Mouse (Mus musculus) neural tube, embryonic 14.5 days (tissue): ENCODE results near the gene Hsd17b6. TPM values are rescaled to one million over a fixed set of nuclear protein-coding genes. Genes with fewer than 3 reads are reported as not detected.
A peak's percentile ranks its signal among the peaks of the same experiment; 100 is the strongest.

ENCODE experiments used
- ATAC-seq: fragments of 200-750 bp; cut with Nextera tagmentation; 2 replicates; pipeline ENCODE4 v1.8.0; 2017; ENCODE audit warnings: low read depth, mild to moderate bottlenecking, moderate TSS enrichment, moderate library complexity
- H3K27ac ChIP-seq: fragments of 300-500 bp; sonication (generic); 2 replicates; pipeline ENCODE4 v1.5.1; 2014; ENCODE audit warnings: low read depth, mild to moderate bottlenecking, control low read depth, low read length, moderate library complexity, mixed read lengths
- H3K27me3 ChIP-seq: fragments of 300-500 bp; sonication (generic); 2 replicates; pipeline ENCODE4 v1.6.1; 2014; ENCODE audit warnings: low read length; ENCODE audit not compliant: control insufficient read depth, insufficient read depth
- H3K36me3 ChIP-seq: fragments of 300-500 bp; sonication (generic); 2 replicates; pipeline ENCODE4 v1.6.1; 2014; ENCODE audit warnings: low read length, mixed read lengths; ENCODE audit not compliant: control insufficient read depth, insufficient read depth
- H3K4me1 ChIP-seq: fragments of 300-500 bp; sonication (generic); 2 replicates; pipeline ENCODE4 v1.6.1; 2014; ENCODE audit warnings: low read length; ENCODE audit not compliant: control insufficient read depth, insufficient read depth
- H3K4me2 ChIP-seq: fragments of 300-500 bp; sonication (generic); 2 replicates; pipeline ENCODE4 v1.6.1; 2014; ENCODE audit warnings: mild to moderate bottlenecking, low read depth, low read length, control low read depth
- H3K4me3 ChIP-seq: fragments of 300-500 bp; sonication (generic); 2 replicates; pipeline ENCODE4 v1.5.1; 2014; ENCODE audit warnings: low read depth, low read length, control low read depth, mixed read lengths
- H3K9ac ChIP-seq: fragments of 300-500 bp; sonication (generic); replicated peaks from 2 replicates; pipeline ENCODE4 v1.6.1; 2014; ENCODE audit warnings: low read depth, mild to moderate bottlenecking, control low read depth, low read length, mixed read lengths
- H3K9me3 ChIP-seq: fragments of 300-500 bp; sonication (generic); 2 replicates; pipeline ENCODE4 v1.6.1; 2016; ENCODE audit warnings: low read length; ENCODE audit not compliant: control insufficient read depth
- WGBS: fragments of 180-500 bp; shearing (Covaris S2); extraction: QIAGEN DNeasy Blood & Tissue Kit; methylation state at CpG from one replicate; pipeline ENCODE4 v1.1.7; 2014; 5-methylcytosine and 5-hydroxymethylcytosine counted together
- polyA plus RNA-seq: library from polyadenylated mRNA; unstranded; fragments of >200 nt; fragmentation: Nextera tagmentation; extraction: Ambion mirVana; gene quantifications from 2 replicates; pipeline ENCODE4 v1.2.1, GENCODE M21; 2014

The Hsd17b6 gene
- polyA plus RNA-seq, 1 experiment from 2014 or later: not detected

GRCm38 (mm10) chr10:128041636-128042035 is 34.2 kb upstream of the Hsd17b6 start:
- Histone ChIP-seq H3K4me1 (peaks cover 14% of the 10 kb centered on the region; the same call in 1 of the 2 replicates), H3K36me3 (peaks cover 49% of the 10 kb centered on the region), H3K9me3 (no peaks in the 10 kb centered on the region), H3K27ac (no peak overlapping the region), H3K9ac (no peak overlapping the region), H3K4me2 (no peak overlapping the region), H3K4me3 (no peak overlapping the region), H3K27me3 (no peaks in the 10 kb centered on the region)
- no peak for ATAC-seq
- WGBS: 85% methylated on average over 4 of the region's 4 CpGs

- ATAC-seq: no peak
- 95% methylated on average over 5 of the region's 5 CpGs for WGBS
- Histone ChIP-seq H3K4me3 (no peak overlapping the region), H3K27me3 (no peaks in the 10 kb centered on the region; the same call in 1 of the 2 replicates), H3K4me1 (peaks cover 14% of the 10 kb centered on the region; the same call in 1 of the 2 replicates), H3K27ac (no peak overlapping the region), H3K4me2 (no peak overlapping the region), H3K9ac (no peak overlapping the region), H3K36me3 (peaks cover 37% of the 10 kb centered on the region), H3K9me3 (no peaks in the 10 kb centered on the region)
Measured at GRCm38 (mm10) chr10:128040293-128040692, 32.9 kb upstream of the Hsd17b6 start.

GRCm38 (mm10) chr10:128039858-128040257 is 32.4 kb upstream of the Hsd17b6 start:
- Histone ChIP-seq H3K27me3 (no peaks in the 10 kb centered on the region; the same call in 1 of the 2 replicates), H3K4me1 (peaks cover 14% of the 10 kb centered on the region; the same call in 1 of the 2 replicates), H3K27ac (no peak overlapping the region), H3K36me3 (peaks cover 37% of the 10 kb centered on the region), H3K4me2 (no peak overlapping the region), H3K9ac (no peak overlapping the region), H3K4me3 (no peak overlapping the region), H3K9me3 (no peaks in the 10 kb centered on the region)
- no peak for ATAC-seq
- WGBS: 79% methylated on average over 3 of the region's 3 CpGs

- Histone ChIP-seq H3K4me2 (no peak overlapping the region), H3K27me3 (no peaks in the 10 kb centered on the region; the same call in 1 of the 2 replicates), H3K9ac (no peak overlapping the region), H3K27ac (no peak overlapping the region), H3K36me3 (peaks cover 30% of the 10 kb centered on the region), H3K4me3 (no peak overlapping the region), H3K9me3 (no peaks in the 10 kb centered on the region), H3K4me1 (peaks cover 18% of the 10 kb centered on the region; the same call in 1 of the 2 replicates)
- ATAC-seq: no peak
- WGBS: 63% methylated on average over 5 of the region's 5 CpGs
Measured at GRCm38 (mm10) chr10:128039167-128039566, 31.8 kb upstream of the Hsd17b6 start.

GRCm38 (mm10) chr10:128037921-128038320 is 30.5 kb upstream of the Hsd17b6 start:
- WGBS: 77% methylated on average over 3 of the region's 3 CpGs
- Histone ChIP-seq H3K27ac (no peak overlapping the region), H3K36me3 (peaks cover 26% of the 10 kb centered on the region), H3K9ac (no peak overlapping the region), H3K27me3 (no peaks in the 10 kb centered on the region; the same call in 1 of the 2 replicates), H3K4me3 (no peak overlapping the region), H3K4me2 (0 out of 2 replicates have a peak overlapping the region, but pooled peaks have one; percentile 2), H3K9me3 (no peaks in the 10 kb centered on the region), H3K4me1 (peaks cover 18% of the 10 kb centered on the region; the same call in 1 of the 2 replicates)
- no peak for ATAC-seq

GRCm38 (mm10) chr10:128036746-128037425 is 29.5 kb upstream of the Hsd17b6 start:
- Histone ChIP-seq H3K27ac (no peak overlapping the region), H3K9me3 (no peaks in the 10 kb centered on the region), H3K27me3 (no peaks in the 10 kb centered on the region; the same call in 1 of the 2 replicates), H3K4me3 (peak overlapping the region; percentile 96), H3K9ac (peak overlapping the region; percentile 99), H3K4me2 (peak overlapping the region; percentile 64), H3K36me3 (peaks cover 26% of the 10 kb centered on the region), H3K4me1 (peaks cover 18% of the 10 kb centered on the region; the same call in 1 of the 2 replicates)
- WGBS: 5% methylated on average over 10 of the region's 10 CpGs
- no peak for ATAC-seq

- H3K9ac ChIP-seq: no peak overlapping the region
- no peaks in the 10 kb centered on the region; the same call in 1 of the 2 replicates for H3K27me3 ChIP-seq
- H3K4me2 ChIP-seq: no peak overlapping the region
- H3K4me3 ChIP-seq: no peak overlapping the region
- no peak for ATAC-seq
- H3K27ac ChIP-seq: no peak overlapping the region
- H3K9me3 ChIP-seq: no peaks in the 10 kb centered on the region
- H3K4me1 ChIP-seq: peaks cover 4% of the 10 kb centered on the region; the same call in 1 of the 2 replicates
- 80% methylated on average over 2 of the region's 2 CpGs for WGBS
- H3K36me3 ChIP-seq: peaks cover 6% of the 10 kb centered on the region; the same call in 1 of the 2 replicates
Measured at GRCm38 (mm10) chr10:128030860-128031259, 23.4 kb upstream of the Hsd17b6 start.

GRCm38 (mm10) chr10:128029931-128030330 is 22.5 kb upstream of the Hsd17b6 start:
- Histone ChIP-seq H3K27me3 (no peaks in the 10 kb centered on the region), H3K4me1 (peaks cover 4% of the 10 kb centered on the region; the same call in 1 of the 2 replicates), H3K9ac (no peak overlapping the region), H3K4me2 (no peak overlapping the region), H3K27ac (no peak overlapping the region), H3K36me3 (peaks cover 6% of the 10 kb centered on the region; the same call in 1 of the 2 replicates), H3K4me3 (no peak overlapping the region), H3K9me3 (no peaks in the 10 kb centered on the region)
- no peak for ATAC-seq
- WGBS: 92% methylated on average over 7 of the region's 7 CpGs

GRCm38 (mm10) chr10:128023496-128023895 is 16.1 kb upstream of the Hsd17b6 start:
- H3K27me3 ChIP-seq: no peaks in the 10 kb centered on the region
- no peaks in the 10 kb centered on the region for H3K9me3 ChIP-seq
- no peak for ATAC-seq
- peaks cover 15% of the 10 kb centered on the region; the same call in 1 of the 2 replicates for H3K36me3 ChIP-seq
- WGBS: 97% methylated on average over 10 of the region's 10 CpGs
- no peak overlapping the region for H3K4me3 ChIP-seq
- H3K4me2 ChIP-seq: no peak overlapping the region
- no peak overlapping the region for H3K27ac ChIP-seq
- no peaks in the 10 kb centered on the region for H3K4me1 ChIP-seq
- H3K9ac ChIP-seq: no peak overlapping the region
